Mouse (Mus musculus): ENCODE results near the gene Mak. TPM values are rescaled to one million over a fixed set of nuclear protein-coding genes. Genes with fewer than 3 reads are reported as not detected.
A peak's percentile ranks its signal among the peaks of the same experiment; 100 is the strongest.

The Mak gene
- total and polyA plus RNA-seq, 2 experiments from 2014 or later = 0.05 TPM; not detected in 1

DNA sequence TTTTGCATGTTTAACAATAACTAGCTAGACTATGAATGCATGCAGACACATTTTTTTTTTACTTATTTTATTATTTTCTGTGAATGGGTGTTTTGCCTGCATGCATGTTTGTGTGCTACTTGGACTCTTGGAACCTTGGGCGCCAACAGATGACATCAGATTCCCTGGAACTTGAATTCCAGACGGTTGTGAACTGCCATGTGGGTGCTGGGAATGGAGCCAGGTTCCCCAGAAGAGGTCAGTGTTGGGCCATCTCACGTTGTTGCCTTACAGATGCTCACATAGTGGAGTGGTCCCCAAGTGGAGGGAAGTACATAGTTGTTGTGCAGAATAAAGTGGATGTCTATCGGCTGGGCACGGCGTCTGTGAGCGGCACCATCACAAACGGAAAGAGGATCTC is 70.6 kb downstream of the Mak start:
- WGBS = 69% methylated on average over 8 of the region's 8 CpGs
- DNase-seq (ENCODE audit: low spot score) = no peak
- H3K4me1 ChIP-seq (ENCODE audit: control insufficient read depth, insufficient read depth) = no peaks in the 10 kb centered on the region
- H3K27ac ChIP-seq (ENCODE audit: low read depth) = no peak overlapping the region
- no peaks in the 10 kb centered on the region for H3K27me3 ChIP-seq (ENCODE audit: control insufficient read depth, insufficient read depth, low read length)
- TF ChIP-seq CTCF (IDR thresholded peaks at IDR 0.05; ENCODE audit: low read depth) = no peak
- TF ChIP-seq EP300 (IDR thresholded peaks at IDR 0.05; ENCODE audit: low read depth) = no peak
- H3K4me2 ChIP-seq (ENCODE audit: low read depth, low read length) = no peak overlapping the region
- no peak overlapping the region for H3K9ac ChIP-seq (replicated peaks; ENCODE audit: low read depth, low read length)
- no peaks in the 10 kb centered on the region for H3K9me3 ChIP-seq (replicated peaks; ENCODE audit: control insufficient read depth, low read length)
- H3K36me3 ChIP-seq (replicated peaks; ENCODE audit: control insufficient read depth, insufficient read depth, low read length) = peaks cover 90% of the 10 kb centered on the region
- H3K4me3 ChIP-seq (ENCODE audit: low read depth, low read length) = no peak overlapping the region
- ATAC-seq (ENCODE audit: insufficient read depth, low read depth) = no peak

GRCm38 (mm10) chr13:41008271-41008670 is 71.2 kb downstream of the Mak start:
- Histone ChIP-seq H3K9ac (replicated peaks; ENCODE audit: low read depth, low read length) (no peak overlapping the region), H3K36me3 (replicated peaks; ENCODE audit: control insufficient read depth, insufficient read depth, low read length) (peaks cover 91% of the 10 kb centered on the region), H3K4me3 (ENCODE audit: low read depth, low read length) (no peak overlapping the region), H3K4me2 (ENCODE audit: low read depth, low read length) (no peak overlapping the region), H3K27me3 (ENCODE audit: control insufficient read depth, insufficient read depth, low read length) (no peaks in the 10 kb centered on the region), H3K27ac (ENCODE audit: low read depth) (no peak overlapping the region), H3K9me3 (replicated peaks; ENCODE audit: control insufficient read depth, low read length) (no peaks in the 10 kb centered on the region), H3K4me1 (ENCODE audit: control insufficient read depth, insufficient read depth) (no peaks in the 10 kb centered on the region)
- ATAC-seq (ENCODE audit: insufficient read depth, low read depth) (no peak), DNase-seq (ENCODE audit: low spot score) (no peak)
- WGBS = 94% methylated on average over 10 of the region's 10 CpGs
- TF ChIP-seq EP300 (IDR thresholded peaks at IDR 0.05; ENCODE audit: low read depth) = no peak
- TF ChIP-seq CTCF (IDR thresholded peaks at IDR 0.05; ENCODE audit: low read depth) = no peak

DNA sequence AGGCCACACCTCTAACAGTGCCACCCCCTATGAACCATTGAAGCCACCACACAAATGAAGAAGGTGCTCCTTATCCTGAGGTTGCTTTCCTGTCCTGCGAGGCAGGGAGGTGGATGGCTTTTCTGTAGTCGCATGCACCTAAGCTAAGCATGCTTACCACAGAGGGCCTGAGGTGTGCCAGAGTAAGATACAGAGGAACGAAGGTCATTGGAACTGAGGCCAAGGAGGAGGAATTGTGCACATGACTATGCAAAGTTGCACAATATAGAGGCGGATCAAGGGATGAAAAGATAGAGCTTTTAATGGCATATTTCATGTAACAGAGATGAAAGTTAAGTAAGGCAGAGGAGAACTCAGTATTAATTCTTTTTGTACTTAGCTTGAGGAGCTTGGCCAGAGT is 73.3 kb downstream of the Mak start:
- ATAC-seq (ENCODE audit: insufficient read depth, low read depth) (no peak), DNase-seq (ENCODE audit: low spot score) (no peak)
- H3K9ac ChIP-seq (replicated peaks; ENCODE audit: low read depth, low read length) = no peak overlapping the region
- WGBS = 89% methylated on average over 4 of the region's 4 CpGs
- TF ChIP-seq CTCF (IDR thresholded peaks at IDR 0.05; ENCODE audit: low read depth) (no peak), EP300 (IDR thresholded peaks at IDR 0.05; ENCODE audit: low read depth) (no peak)
- H3K9me3 ChIP-seq (replicated peaks; ENCODE audit: control insufficient read depth, low read length) = no peaks in the 10 kb centered on the region
- peaks cover 9% of the 10 kb centered on the region for H3K4me1 ChIP-seq (ENCODE audit: control insufficient read depth, insufficient read depth)
- no peaks in the 10 kb centered on the region for H3K27me3 ChIP-seq (ENCODE audit: control insufficient read depth, insufficient read depth, low read length)
- H3K27ac ChIP-seq (ENCODE audit: low read depth) = no peak overlapping the region
- H3K36me3 ChIP-seq (replicated peaks; ENCODE audit: control insufficient read depth, insufficient read depth, low read length) = peaks cover 74% of the 10 kb centered on the region
- H3K4me2 ChIP-seq (ENCODE audit: low read depth, low read length) = no peak overlapping the region
- H3K4me3 ChIP-seq (ENCODE audit: low read depth, low read length) = no peak overlapping the region

GRCm38 (mm10) chr13:41002001-41002400 is 77.5 kb downstream of the Mak start:
- peaks cover 13% of the 10 kb centered on the region for H3K4me1 ChIP-seq (ENCODE audit: control insufficient read depth, insufficient read depth)
- no peak overlapping the region for H3K27ac ChIP-seq (ENCODE audit: low read depth)
- ATAC-seq (ENCODE audit: insufficient read depth, low read depth) (no peak), DNase-seq (ENCODE audit: low spot score) (no peak)
- H3K36me3 ChIP-seq (replicated peaks; ENCODE audit: control insufficient read depth, insufficient read depth, low read length) = peaks cover 31% of the 10 kb centered on the region
- no peak for TF ChIP-seq EP300 (IDR thresholded peaks at IDR 0.05; ENCODE audit: low read depth)
- no peak for TF ChIP-seq CTCF (IDR thresholded peaks at IDR 0.05; ENCODE audit: low read depth)
- H3K9ac ChIP-seq (replicated peaks; ENCODE audit: low read depth, low read length) = no peak overlapping the region; the same call in 1 of the 2 replicates
- WGBS = 77% methylated on average over 5 of the region's 5 CpGs
- H3K4me3 ChIP-seq (ENCODE audit: low read depth, low read length) = peak overlapping the region; percentile 92
- no peaks in the 10 kb centered on the region for H3K27me3 ChIP-seq (ENCODE audit: control insufficient read depth, insufficient read depth, low read length)
- H3K9me3 ChIP-seq (replicated peaks; ENCODE audit: control insufficient read depth, low read length) = no peaks in the 10 kb centered on the region
- H3K4me2 ChIP-seq (ENCODE audit: low read depth, low read length) = peak overlapping the region; percentile 90

DNA sequence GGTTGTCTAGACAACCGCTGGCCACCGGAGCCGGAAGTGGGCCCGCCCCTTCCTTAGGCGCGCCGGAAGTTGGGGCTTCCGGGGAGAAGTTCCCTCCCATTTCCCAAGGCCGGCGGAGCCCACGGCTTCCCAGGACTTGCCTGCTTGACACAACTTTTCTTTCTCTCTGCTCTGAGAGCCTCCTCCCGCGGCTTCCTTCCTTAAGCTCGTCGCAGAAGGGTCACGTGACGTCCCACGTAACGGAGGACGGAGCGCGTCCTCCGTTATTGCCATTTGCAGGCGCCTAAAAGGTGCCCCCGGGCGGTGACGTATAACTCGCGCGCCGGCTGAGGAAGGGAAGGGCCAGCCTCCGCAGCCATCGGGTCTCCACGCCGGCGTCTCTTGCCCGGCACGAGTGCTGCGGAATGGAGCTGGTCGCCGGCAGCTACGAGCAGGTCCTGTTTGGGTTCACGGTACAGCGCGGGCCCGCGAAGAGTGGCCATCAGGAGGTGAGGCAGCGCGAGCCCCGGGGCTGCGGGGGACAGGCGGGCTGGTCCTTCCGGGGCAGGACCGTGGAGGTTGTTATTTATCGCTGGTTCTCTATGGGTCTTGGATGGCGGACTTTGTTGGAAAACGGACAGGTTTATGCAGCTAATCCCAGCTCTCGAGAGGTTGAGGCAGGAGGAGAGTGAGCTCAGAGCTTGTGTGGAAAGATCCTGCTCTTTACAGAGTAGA is 78.4 kb downstream of the Mak start, which contains the start of gene Pak1ip1:
Gene Pak1ip1, plus strand, starts transcription at position 98 of the 714 bp plus-strand sequence.
- ATAC-seq (ENCODE audit: insufficient read depth, low read depth) = peak; percentile 98
- under 1% methylated on average over 52 of the region's 58 CpGs for WGBS

More for the DNA sequence above, 78.4 kb downstream of the Mak start, which contains the start of gene Pak1ip1:
- Histone ChIP-seq H3K9ac (replicated peaks; ENCODE audit: low read depth, low read length) (peak within 1 kb of the TSS; percentile 82), H3K27me3 (ENCODE audit: control insufficient read depth, insufficient read depth, low read length) (no peaks in the 10 kb centered on the region), H3K9me3 (replicated peaks; ENCODE audit: control insufficient read depth, low read length) (no peaks in the 10 kb centered on the region), H3K4me2 (ENCODE audit: low read depth, low read length) (peak within 1 kb of the TSS; percentile 90), H3K4me3 (ENCODE audit: low read depth, low read length) (peak within 1 kb of the TSS; percentile 92), H3K27ac (ENCODE audit: low read depth) (peak within 1 kb of the TSS; percentile 99), H3K4me1 (ENCODE audit: control insufficient read depth, insufficient read depth) (peaks cover 13% of the 10 kb centered on the region), H3K36me3 (replicated peaks; ENCODE audit: control insufficient read depth, insufficient read depth, low read length) (peaks cover 22% of the 10 kb centered on the region)
- DNase-seq (ENCODE audit: low spot score) = peak; percentile 91
- TF ChIP-seq EP300 (IDR thresholded peaks at IDR 0.05; ENCODE audit: low read depth) (peak; percentile 95), CTCF (IDR thresholded peaks at IDR 0.05; ENCODE audit: low read depth) (no peak)

Data from heart, postnatal 0 days (tissue).